Mouse (Mus musculus) Patski (cell line): ENCODE results near the gene Bgn. TPM values are rescaled to one million over a fixed set of nuclear protein-coding genes. Genes with fewer than 3 reads are reported as not detected.
"Not testable (repeated sequence)": the region's sequence is repeated elsewhere in the genome, so short reads cannot be mapped to it uniquely, and the experiment has no call there.

Source experiments
- ATAC-seq: fragments of 100-300 bp; one replicate; pipeline ENCODE4 v1.8.0; 2021
- CTCF ChIA-PET: fragments of 350-600 bp; sonication (Branson Sonifier 250); formaldehyde crosslinking; loops from one replicate; lab custom pipeline; 2022; ENCODE audit warnings: inconsistent platforms; lab: Charles Lee
- POLR2A ChIA-PET: fragments of 350-600 bp; sonication (Branson Sonifier 250); formaldehyde crosslinking; loops from one replicate; lab custom pipeline; 2022; ENCODE audit warnings: antibody characterized with exemption, inconsistent platforms; lab: Charles Lee
- DNase-seq: peaks from one replicate; pipeline ENCODE4 v3.0.0-alpha.2; 2011; ENCODE audit warnings: low read depth, low spot score
- H3K27me3 ChIP-seq: fragments of 371-371 bp; one replicate; pipeline ENCODE4 v1.5.1; 2021
- CTCF ChIP-seq: fragments of 100-300 bp; IDR thresholded peaks from one replicate; pipeline ENCODE4 v1.5.1; 2021
- in situ Hi-C: fragments of 300-500 bp; cut with MboI; formaldehyde crosslinking; loops from 3 replicates; pipeline ENCODE4 v1.11.1; 2018; ENCODE audit warnings: low pct_unique_long_range_greater_than_20kb, mixed read lengths
- polyA plus RNA-seq: library from polyadenylated mRNA; unstranded; gene quantifications from one replicate; pipeline ENCODE4 v1.2.3, GENCODE M21; 2021

Bgn gene
- polyA plus RNA-seq, 1 experiment from 2014 or later, result 2.2 TPM

DNA sequence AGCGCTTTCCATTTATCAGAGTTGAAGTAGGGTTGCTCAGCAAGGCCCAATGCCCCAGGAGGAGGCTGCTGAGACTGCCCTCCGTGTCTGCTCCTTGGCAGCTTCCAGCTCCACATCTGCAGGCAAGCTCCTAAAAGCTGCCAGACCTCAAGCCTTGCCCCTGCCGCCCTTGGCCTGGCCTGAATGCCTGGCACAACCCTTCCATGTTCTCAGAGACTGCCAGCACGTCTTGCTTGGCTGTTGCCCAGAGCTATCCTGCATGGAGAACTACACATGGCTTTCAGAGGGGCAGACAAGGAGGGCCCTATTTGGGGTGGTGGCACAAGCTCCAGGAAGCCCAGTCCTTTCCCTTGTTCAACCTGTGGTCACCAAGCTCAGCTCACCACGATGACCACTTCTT lies 3.5 kb downstream of the Bgn start:
- CTCF ChIA-PET, result interaction anchor here (1.6 kb wide), 1 partner anchor 28 kb away, joined by 7 read pairs; the partner anchor contains the start of gene Haus7
- no peaks in the 10 kb centered on the region for H3K27me3 ChIP-seq
- POLR2A ChIA-PET, result interaction anchor here (0.6 kb wide), 1 partner anchor 914 kb away, joined by 3 read pairs; no protein-coding TSS in a partner anchor
- DNase-seq (no peak), ATAC-seq (no peak)
- in situ Hi-C loops, result no loop called here
- no peak for TF ChIP-seq CTCF

DNA sequence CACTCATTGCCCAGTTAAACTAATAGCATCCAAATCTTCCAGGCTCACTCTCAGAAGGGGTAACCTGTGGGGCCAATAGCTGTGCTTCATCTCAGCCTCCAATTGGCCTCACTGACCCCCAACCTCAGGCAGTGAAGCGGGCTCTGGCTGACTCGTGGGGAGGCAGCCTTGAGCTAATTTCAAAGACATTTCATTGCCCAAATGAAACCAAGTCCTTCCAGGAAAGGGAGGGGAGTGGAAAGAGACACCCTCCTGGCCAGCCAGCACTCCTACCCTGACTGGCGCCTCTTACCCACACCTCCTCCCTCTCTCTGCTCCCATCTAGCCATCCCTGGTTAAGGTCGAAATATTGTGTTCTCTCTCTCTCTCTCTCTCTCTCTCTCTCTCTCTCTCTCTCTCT lies 6.8 kb downstream of the Bgn start:
- in situ Hi-C loops, result loop anchor here (5.0 to 10.0 kb wide), 2 partner anchors 33 to 485 kb away; partner anchors contain the start of gene Haus7
- H3K27me3 ChIP-seq, result peaks cover 6% of the 10 kb centered on the region
- ATAC-seq (no peak), DNase-seq (no peak)
- ChIA-PET POLR2A (no interaction called here), CTCF (interaction anchor here (0.6 to 1.1 kb wide), 3 partner anchors 31 to 38 kb away, joined by 3 to 8 read pairs (median 3); partner anchors contain the start of gene Haus7)
- no peak for TF ChIP-seq CTCF

- in situ Hi-C loops, result loop anchor here (5.0 to 10.0 kb wide), 2 partner anchors 34 to 486 kb away; partner anchors contain the start of gene Haus7
Observed at GRCm38 (mm10) chrX:73490804-73491203, 7.4 kb downstream of the Bgn start.

GRCm38 (mm10) chrX:73493567-73493966 lies 10.2 kb downstream of the Bgn start:
- DNase-seq, result peak; percentile 10
- H3K27me3 ChIP-seq, ATAC-seq: not testable (repeated sequence)
- ChIA-PET POLR2A (interaction anchor here (0.7 kb wide), 1 partner anchor 36 kb away, joined by 4 read pairs; no protein-coding TSS in a partner anchor), CTCF (interaction anchor here (0.7 to 3.1 kb wide), 10 partner anchors 13 to 485 kb away, joined by 3 to 30 read pairs (median 4); partner anchors contain the start of gene Haus7)
- in situ Hi-C loops, result loop anchor here (5.0 to 10.0 kb wide), 2 partner anchors 36 to 489 kb away; partner anchors contain the start of gene Haus7

More at GRCm38 (mm10) chrX:73490804-73491203, 7.4 kb downstream of the Bgn start:
- ChIA-PET CTCF (interaction anchor here (0.6 to 3.1 kb wide), 4 partner anchors 32 to 38 kb away, joined by 3 to 30 read pairs (median 6); partner anchors contain the start of gene Haus7), POLR2A (no interaction called here)
- ATAC-seq (no peak), DNase-seq (no peak)
- no peak for TF ChIP-seq CTCF
- peaks cover 6% of the 10 kb centered on the region for H3K27me3 ChIP-seq

DNA sequence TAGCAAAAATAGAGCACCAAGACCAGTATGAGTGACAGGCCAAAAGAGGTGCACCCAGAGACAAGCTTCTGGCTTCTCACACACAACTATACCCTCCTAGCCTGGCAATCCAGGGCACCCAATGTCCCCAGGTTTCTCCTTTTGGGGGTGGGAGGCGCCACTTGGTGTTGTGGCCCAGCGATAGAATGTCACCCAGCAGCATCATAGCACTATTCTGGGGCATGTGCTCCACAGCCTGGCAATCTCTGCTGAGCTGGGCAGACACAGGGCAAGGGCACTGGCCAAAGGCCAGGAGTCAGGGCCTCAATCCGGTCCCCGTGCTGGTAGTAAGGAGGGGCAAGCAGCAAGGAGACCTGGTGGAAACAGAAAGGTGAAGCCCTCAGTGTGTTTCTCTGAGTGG lies 13.3 kb downstream of the Bgn start:
- CTCF ChIA-PET, result no interaction called here
- no peak for ATAC-seq

GRCm38 (mm10) chrX:73505130-73505735 lies 21.8 kb downstream of the Bgn start:
- CTCF ChIA-PET, result interaction anchor here (1.3 kb wide), 1 partner anchor 10 kb away, joined by 3 read pairs; no protein-coding TSS in a partner anchor
- in situ Hi-C loops, result no loop called here
- ATAC-seq (no peak), DNase-seq (no peak)
- H3K27me3 ChIP-seq, result peaks cover 47% of the 10 kb centered on the region
- TF ChIP-seq CTCF, result no peak
- POLR2A ChIA-PET, result no interaction called here

More for the DNA sequence above, 13.3 kb downstream of the Bgn start:
- H3K27me3 ChIP-seq, result peaks cover 10% of the 10 kb centered on the region
- TF ChIP-seq CTCF, result no peak
- POLR2A ChIA-PET, result no interaction called here
- no peak for DNase-seq
- in situ Hi-C loops, result loop anchor here (10.0 kb wide), 1 partner anchor 492 kb away; no protein-coding TSS in a partner anchor

- no peak for TF ChIP-seq CTCF
- no peak for DNase-seq
- no peak for ATAC-seq
- POLR2A ChIA-PET, result interaction anchor here (0.6 kb wide), 1 partner anchor 62 kb away, joined by 4 read pairs; no protein-coding TSS in a partner anchor
- in situ Hi-C loops, result no loop called here
- H3K27me3 ChIP-seq, result peaks cover 51% of the 10 kb centered on the region
- CTCF ChIA-PET, result no interaction called here
Observed at GRCm38 (mm10) chrX:73506577-73506976, 23.2 kb downstream of the Bgn start.

DNA sequence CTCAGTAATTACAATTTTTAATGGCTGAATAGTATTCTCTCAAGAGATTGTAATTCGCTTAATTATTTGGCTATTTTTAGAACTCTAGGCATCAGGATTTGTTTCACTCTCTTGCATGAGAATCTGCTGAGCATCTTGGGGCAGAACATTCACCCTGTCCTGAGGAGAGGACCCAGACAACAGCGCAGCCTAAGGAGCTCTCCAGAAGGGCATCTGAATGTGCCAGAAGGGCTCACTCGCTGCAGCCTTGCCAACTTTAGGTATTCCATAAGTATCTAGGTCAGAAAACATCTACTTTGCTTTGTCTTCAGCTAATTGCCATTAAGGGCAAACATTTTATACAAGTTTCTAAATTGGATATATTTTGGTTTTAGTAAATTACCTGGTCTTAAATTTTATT lies 25.8 kb downstream of the Bgn start:
- POLR2A ChIA-PET, result no interaction called here
- in situ Hi-C loops, result no loop called here
- no peak for DNase-seq
- no peak for TF ChIP-seq CTCF
- ATAC-seq, result no peak
- H3K27me3 ChIP-seq, result peaks cover 45% of the 10 kb centered on the region
- CTCF ChIA-PET, result no interaction called here

DNA sequence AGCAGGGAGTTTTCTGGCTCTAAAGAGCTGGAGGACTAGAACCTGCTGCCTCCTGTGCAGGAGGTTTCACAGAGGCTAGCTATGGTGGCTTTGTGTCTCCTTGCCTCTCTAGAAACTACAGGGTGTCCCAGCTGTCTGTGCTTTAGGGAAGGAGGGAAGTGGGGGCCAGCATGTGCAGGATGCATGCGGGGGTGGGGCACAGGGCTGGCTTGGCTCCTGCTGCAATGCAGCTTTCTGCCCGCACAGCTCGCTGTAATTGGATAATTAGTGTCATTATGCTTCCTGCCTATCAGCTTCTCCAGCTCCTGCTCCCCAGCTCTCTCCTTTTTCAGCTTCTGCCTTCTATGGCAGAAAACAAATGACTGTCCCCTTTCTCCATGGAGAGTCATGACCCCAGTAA lies 29.5 kb downstream of the Bgn start:
- no peak for DNase-seq
- ChIA-PET POLR2A (no interaction called here), CTCF (no interaction called here)
- H3K27me3 ChIP-seq, result peaks cover 42% of the 10 kb centered on the region
- TF ChIP-seq CTCF, result no peak
- no peak for ATAC-seq
- in situ Hi-C loops, result no loop called here

DNA sequence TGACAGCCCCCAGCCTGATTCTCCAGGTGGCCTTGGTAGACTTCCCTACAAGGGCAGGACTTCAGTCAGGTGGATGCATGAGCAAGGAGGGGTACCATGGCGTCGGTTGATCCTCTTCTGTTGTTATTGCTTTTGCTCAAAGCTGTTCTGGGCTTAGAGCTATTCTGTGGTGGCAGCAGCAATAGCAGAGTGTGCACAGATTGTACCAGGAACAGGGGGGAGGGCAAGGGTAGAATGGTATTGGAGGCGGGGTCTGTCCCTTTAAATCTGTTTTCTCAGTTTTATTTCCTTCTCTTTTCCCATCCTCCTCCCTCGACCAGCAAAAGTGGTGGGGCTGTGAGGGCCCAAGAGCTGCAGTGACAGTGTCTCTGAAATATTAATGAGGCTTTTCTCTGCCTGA lies 33.2 kb downstream of the Bgn start:
- ChIA-PET POLR2A (interaction anchor here (1.0 kb wide), 1 partner anchor 9 kb away, joined by 3 read pairs; no protein-coding TSS in a partner anchor), CTCF (no interaction called here)
- H3K27me3 ChIP-seq, result peaks cover 31% of the 10 kb centered on the region
- no peak for TF ChIP-seq CTCF
- DNase-seq (no peak), ATAC-seq (no peak)
- in situ Hi-C loops, result no loop called here

GRCm38 (mm10) chrX:73517060-73517600 lies 33.7 kb downstream of the Bgn start:
- in situ Hi-C loops, result no loop called here
- ChIA-PET POLR2A (interaction anchor here (1.0 kb wide), 1 partner anchor 8 kb away, joined by 3 read pairs; no protein-coding TSS in a partner anchor), CTCF (no interaction called here)
- no peak for ATAC-seq
- DNase-seq, result no peak
- no peak for TF ChIP-seq CTCF
- peaks cover 31% of the 10 kb centered on the region for H3K27me3 ChIP-seq
